Mouse (Mus musculus) adrenal gland, postnatal 4 days (tissue): ENCODE measurements at regions not wholly inside any gene's neighbourhood (a gene's known extent, or its start where the extent isn't known, plus 50 kb on each side); places are given as distances from the start of the nearest gene placed in this dataset.

ENCODE experiments used
- DNase-seq, 2 experiments: peaks; one replicate each; pipeline ENCODE4 v3.0.0; 2021 to 2022; ENCODE audit warnings: low spot score in 2 of 2, mixed read lengths in 2 of 2

- no peak for DNase-seq
Observed at GRCm38 (mm10) chr15:63557816-63558215, 287.2 kb downstream of the Gsdmc2 start.

- no peak for DNase-seq
Observed at GRCm38 (mm10) chr15:63553597-63553996, 291.4 kb downstream of the Gsdmc2 start.

- DNase-seq: no peak
Observed at GRCm38 (mm10) chr15:63532337-63533055, 312.5 kb downstream of the Gsdmc2 start.

- no peak for DNase-seq
Observed at GRCm38 (mm10) chr15:63527318-63527717, 317.7 kb downstream of the Gsdmc2 start.

- no peak for DNase-seq
Observed at GRCm38 (mm10) chr15:63526820-63527219, 318.2 kb downstream of the Gsdmc2 start.

GRCm38 (mm10) chr15:63517301-63517700 is 327.7 kb downstream of the Gsdmc2 start:
- no peak for DNase-seq

- no peak for DNase-seq
Observed at GRCm38 (mm10) chr15:63500453-63500852, 344.5 kb downstream of the Gsdmc2 start.

- DNase-seq: no peak
Observed at GRCm38 (mm10) chr15:63498483-63498882, 346.5 kb downstream of the Gsdmc2 start.

- DNase-seq: no peak
Observed at GRCm38 (mm10) chr15:63497207-63497606, 347.8 kb downstream of the Gsdmc2 start.

GRCm38 (mm10) chr15:63484910-63485309 is 360.1 kb downstream of the Gsdmc2 start:
- no peak for DNase-seq

- DNase-seq: no peak
Observed at GRCm38 (mm10) chr15:63484217-63484887, 360.6 kb downstream of the Gsdmc2 start.

GRCm38 (mm10) chr15:63479270-63479805 is 365.6 kb downstream of the Gsdmc2 start:
- DNase-seq: no peak

- no peak for DNase-seq
Observed at GRCm38 (mm10) chr15:63466916-63467315, 378.1 kb downstream of the Gsdmc2 start.

GRCm38 (mm10) chr15:63452529-63452928 is 392.4 kb downstream of the Gsdmc2 start:
- no peak for DNase-seq

- no peak for DNase-seq
Observed at GRCm38 (mm10) chr15:63446288-63446687, 398.7 kb downstream of the Gsdmc2 start.

GRCm38 (mm10) chr15:63445016-63445415 is 400.0 kb downstream of the Gsdmc2 start:
- DNase-seq: no peak

GRCm38 (mm10) chr15:63442146-63442780 is 402.7 kb downstream of the Gsdmc2 start:
- no peak for DNase-seq

- no peak for DNase-seq
Observed at GRCm38 (mm10) chr15:63412649-63413048, 432.3 kb downstream of the Gsdmc2 start.

GRCm38 (mm10) chr15:63411771-63412118 is 433.2 kb downstream of the Gsdmc2 start:
- DNase-seq: no peak

- no peak for DNase-seq
Observed at GRCm38 (mm10) chr15:63410994-63411770, 433.8 kb downstream of the Gsdmc2 start.

- DNase-seq: no peak
Observed at GRCm38 (mm10) chr15:63400445-63400844, 444.5 kb downstream of the Gsdmc2 start.
